Mouse (Mus musculus): ENCODE results near the gene Il1f6.

DNA sequence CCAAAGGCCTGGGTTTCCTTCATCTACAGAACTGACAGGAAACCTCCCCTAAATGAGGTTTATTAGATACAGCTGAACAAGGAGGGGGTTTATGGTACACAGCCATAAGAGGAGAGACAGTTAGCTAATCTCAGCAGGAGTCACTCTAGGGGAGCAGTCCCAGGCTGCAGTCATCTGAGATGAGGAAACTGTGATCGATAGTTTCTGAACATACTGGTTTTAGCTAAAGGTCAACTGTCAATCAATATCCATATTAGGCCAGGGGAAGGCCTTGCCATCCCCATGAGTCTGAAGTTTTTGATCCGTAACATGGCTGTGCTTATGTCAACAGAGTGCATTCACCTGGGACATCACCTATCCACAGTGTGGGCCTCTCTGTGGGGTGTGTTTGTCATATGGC lies 58.4 kb downstream of the Il1f6 start:
- no peak for TF ChIP-seq CTCF (conservative IDR thresholded peaks at IDR 0.05; ENCODE audit: insufficient read depth, insufficient read length, low read depth, low read length)
- no peak for TF ChIP-seq POLR2A (IDR thresholded peaks at IDR 0.05; ENCODE audit: low read depth, low read length)

Measured in kidney, adult 2 months (tissue).